Mouse (Mus musculus) forebrain, postnatal 0 days (tissue): ENCODE measurements around the gene Gm3404. TPM values are rescaled to one million over a fixed set of nuclear protein-coding genes. Genes with fewer than 3 reads are reported as not detected.
A peak's percentile ranks its signal among the peaks of the same experiment; 100 is the strongest.
"Not testable (repeated sequence)": the region's sequence is repeated elsewhere in the genome, so short reads cannot be mapped to it uniquely, and the experiment has no call there.

ENCODE experiments used
- ATAC-seq: fragments of 200-750 bp; cut with Nextera tagmentation; 2 replicates; pipeline ENCODE4 v1.8.0; 2017; ENCODE audit warnings: mild to moderate bottlenecking, moderate library complexity
- DNase-seq: peaks from one replicate; pipeline ENCODE4 v3.0.0-alpha.2; 2015
- H3K27ac ChIP-seq: fragments of 300-500 bp; sonication (generic); 2 replicates; pipeline ENCODE4 v1.5.1; 2014; ENCODE audit warnings: low read depth, mild to moderate bottlenecking, antibody characterized with exemption, low read length, moderate library complexity, mixed read lengths
- H3K27me3 ChIP-seq: fragments of 300-500 bp; sonication (generic); 2 replicates; pipeline ENCODE4 v1.6.1; 2014; ENCODE audit warnings: mild to moderate bottlenecking, low read length, mixed read lengths; ENCODE audit not compliant: insufficient read depth
- H3K36me3 ChIP-seq: fragments of 300-500 bp; sonication (generic); 2 replicates; pipeline ENCODE4 v1.6.1; 2014; ENCODE audit warnings: mild to moderate bottlenecking, moderate library complexity; ENCODE audit not compliant: insufficient read depth
- H3K4me1 ChIP-seq: fragments of 300-500 bp; sonication (generic); 2 replicates; pipeline ENCODE4 v1.6.1; 2014; ENCODE audit warnings: antibody characterized with exemption; ENCODE audit not compliant: insufficient read depth
- H3K4me2 ChIP-seq: fragments of 300-500 bp; sonication (generic); 2 replicates; pipeline ENCODE4 v1.6.1; 2014; ENCODE audit warnings: low read depth, mild to moderate bottlenecking, moderate library complexity
- H3K4me3 ChIP-seq: fragments of 300-500 bp; sonication (generic); 2 replicates; pipeline ENCODE4 v1.5.1; 2014; ENCODE audit warnings: low read depth, low read length, mixed read lengths
- H3K9ac ChIP-seq: fragments of 300-500 bp; sonication (generic); 2 replicates; pipeline ENCODE4 v1.6.1; 2014; ENCODE audit warnings: mild to moderate bottlenecking
- H3K9me3 ChIP-seq: fragments of 300-500 bp; sonication (generic); 2 replicates; pipeline ENCODE4 v1.6.1; 2016; ENCODE audit warnings: low read length
- CTCF ChIP-seq: sonication (generic); IDR thresholded peaks from 2 replicates; pipeline ENCODE4 v1.5.1; 2016; ENCODE audit warnings: antibody characterized with exemption, control low read depth, low read depth
- WGBS: fragments of 180-500 bp; shearing (Covaris S2); extraction: QIAGEN DNeasy Blood & Tissue Kit; methylation state at CpG from one replicate; pipeline ENCODE4 v1.1.7; 2014; 5-methylcytosine and 5-hydroxymethylcytosine counted together
- polyA plus RNA-seq: library from polyadenylated mRNA; unstranded; fragments of >200 nt; fragmentation: Nextera tagmentation; extraction: Ambion mirVana; gene quantifications from 2 replicates; pipeline ENCODE4 v1.2.1, GENCODE M21; 2015
- total RNA-seq: library from RNA; depleted of rRNA; stranded (reverse); fragments of >200 nt; gene quantifications from 2 replicates; pipeline ENCODE4 v1.2.3, GENCODE M21; 2014; rRNA removed

The Gm3404 gene
- total RNA-seq (not detected in 2 replicates), polyA plus RNA-seq (not detected in 2 replicates)

GRCm38 (mm10) chr5:146525501-146525900 is at the start of gene Gm3404:
Gene Gm3404, plus strand, starts transcription at chr5:146525801.
- not testable (repeated sequence) for ATAC-seq, H3K9me3 ChIP-seq, H3K36me3 ChIP-seq, H3K4me1 ChIP-seq, H3K4me2 ChIP-seq, H3K9ac ChIP-seq, H3K27me3 ChIP-seq, DNase-seq, H3K27ac ChIP-seq, H3K4me3 ChIP-seq
- WGBS: no CpG with 5 or more reads among the region's 3 CpGs

GRCm38 (mm10) chr5:146479564-146479963 is 46.0 kb upstream of the Gm3404 start:
- not testable (repeated sequence) for H3K27me3 ChIP-seq, H3K4me2 ChIP-seq, H3K4me3 ChIP-seq, H3K27ac ChIP-seq, H3K9ac ChIP-seq, ATAC-seq, H3K4me1 ChIP-seq, H3K36me3 ChIP-seq, H3K9me3 ChIP-seq
- 9% methylated on average over 4 of the region's 4 CpGs for WGBS
- peak; percentile 73 for TF ChIP-seq CTCF
- peak; percentile 36 for DNase-seq

GRCm38 (mm10) chr5:146481665-146482064 is 43.9 kb upstream of the Gm3404 start, which contains the start of gene Gm6408:
Gene Gm6408, plus strand, starts transcription at chr5:146481965.
- not testable (repeated sequence) for H3K36me3 ChIP-seq, H3K27me3 ChIP-seq, H3K4me3 ChIP-seq, H3K4me2 ChIP-seq, ATAC-seq, H3K4me1 ChIP-seq, H3K27ac ChIP-seq, H3K9me3 ChIP-seq, H3K9ac ChIP-seq, DNase-seq
- no CpG with 5 or more reads among the region's 3 CpGs for WGBS

GRCm38 (mm10) chr5:146488959-146489358 is 36.6 kb upstream of the Gm3404 start:
- H3K4me1 ChIP-seq, H3K4me3 ChIP-seq, H3K27me3 ChIP-seq, H3K4me2 ChIP-seq, H3K27ac ChIP-seq, ATAC-seq, H3K36me3 ChIP-seq, H3K9me3 ChIP-seq, H3K9ac ChIP-seq: not testable (repeated sequence)
- WGBS: 13% methylated on average over 3 of the region's 4 CpGs
- peak; percentile 50 for TF ChIP-seq CTCF
- DNase-seq: peak; percentile 28

- ATAC-seq, H3K4me3 ChIP-seq, H3K27ac ChIP-seq, H3K36me3 ChIP-seq, H3K27me3 ChIP-seq, H3K4me2 ChIP-seq, H3K9ac ChIP-seq, DNase-seq, H3K9me3 ChIP-seq, H3K4me1 ChIP-seq: not testable (repeated sequence)
- WGBS: no CpG with 5 or more reads among the region's 5 CpGs
Observed at GRCm38 (mm10) chr5:146491063-146491462, 34.5 kb upstream of the Gm3404 start, which contains the start of gene Gm6370. Gene Gm6370, plus strand, starts transcription at chr5:146491363.

- not testable (repeated sequence) for H3K9me3 ChIP-seq, H3K4me2 ChIP-seq, H3K27ac ChIP-seq, ATAC-seq, H3K4me3 ChIP-seq, H3K9ac ChIP-seq, H3K27me3 ChIP-seq, H3K36me3 ChIP-seq, H3K4me1 ChIP-seq, DNase-seq
- WGBS: no CpG with 5 or more reads among the region's 5 CpGs
Observed at GRCm38 (mm10) chr5:146502099-146502498, 23.5 kb upstream of the Gm3404 start, which contains the start of gene 4930449I24Rik. Gene 4930449I24Rik, plus strand, starts transcription at chr5:146502399.

- not testable (repeated sequence) for DNase-seq, H3K27me3 ChIP-seq, H3K4me1 ChIP-seq, H3K36me3 ChIP-seq, H3K4me3 ChIP-seq, H3K9me3 ChIP-seq, H3K9ac ChIP-seq, ATAC-seq, H3K27ac ChIP-seq, H3K4me2 ChIP-seq
- WGBS: no CpG with 5 or more reads among the region's 5 CpGs
Observed at GRCm38 (mm10) chr5:146513823-146514222, 11.8 kb upstream of the Gm3404 start, which contains the start of gene Gm3402. Gene Gm3402, plus strand, starts transcription at chr5:146514123.

- H3K9me3 ChIP-seq, H3K36me3 ChIP-seq, H3K27me3 ChIP-seq, H3K4me1 ChIP-seq, H3K9ac ChIP-seq, H3K4me3 ChIP-seq, H3K4me2 ChIP-seq, DNase-seq, ATAC-seq, H3K27ac ChIP-seq: not testable (repeated sequence)
- WGBS: 89% methylated on average over 3 of the region's 3 CpGs
Observed at GRCm38 (mm10) chr5:146537347-146537746, 11.7 kb downstream of the Gm3404 start, which contains the start of gene Gm3409. Gene Gm3409, plus strand, starts transcription at chr5:146537647.

GRCm38 (mm10) chr5:146555836-146556235 is 30.2 kb downstream of the Gm3404 start, which contains the start of gene Gm3415:
Gene Gm3415, plus strand, starts transcription at chr5:146556136.
- not testable (repeated sequence) for DNase-seq, H3K4me3 ChIP-seq, H3K4me2 ChIP-seq, ATAC-seq, H3K36me3 ChIP-seq, H3K4me1 ChIP-seq, H3K27me3 ChIP-seq, H3K9ac ChIP-seq, H3K27ac ChIP-seq, H3K9me3 ChIP-seq
- WGBS: no CpG with 5 or more reads among the region's 3 CpGs
